Mouse (Mus musculus): ENCODE measurements at regions not wholly inside any gene's neighbourhood (a gene's known extent, or its start where the extent isn't known, plus 50 kb on each side); places are given as distances from the start of the nearest gene placed in this dataset.

DNA sequence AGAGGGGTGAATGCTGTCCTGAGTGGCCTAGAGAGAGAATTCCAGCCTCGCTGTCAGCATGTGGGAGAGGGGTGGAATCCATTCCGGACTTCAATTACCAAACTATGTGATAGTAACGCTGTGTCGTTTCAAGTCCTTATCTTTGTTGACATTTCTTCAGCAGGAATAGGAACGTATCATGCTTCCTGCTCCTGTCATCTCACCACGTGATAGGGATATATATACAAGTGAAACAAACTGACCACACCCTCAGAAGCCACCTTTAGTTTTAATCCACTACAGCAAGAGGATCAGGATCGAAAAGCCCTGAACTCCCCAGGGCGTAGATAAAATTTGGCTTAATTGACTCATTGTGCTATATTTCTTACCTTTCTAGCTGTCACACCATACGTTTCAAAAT is 431.6 kb downstream of the Ttll7 start:
- DNase-seq = no peak

DNA sequence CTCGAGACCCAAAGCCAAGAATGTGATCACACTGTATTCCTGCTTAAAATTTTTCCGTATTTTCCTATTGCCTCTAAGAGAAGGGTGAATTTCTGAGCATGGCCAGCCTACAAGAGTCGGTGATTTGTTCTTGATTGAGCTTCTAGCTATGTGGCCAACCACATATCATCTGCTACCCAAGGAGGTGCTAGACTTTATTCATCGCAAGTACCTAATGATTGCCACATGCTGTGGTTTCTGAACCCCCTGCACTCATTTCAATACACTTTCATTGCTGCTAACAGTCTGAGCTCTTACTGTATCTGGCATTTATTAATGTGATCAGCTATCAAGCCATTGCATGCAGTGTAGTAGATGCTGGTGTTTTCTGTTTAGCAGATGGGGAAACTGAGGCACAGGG is 432.2 kb downstream of the Ttll7 start:
- DNase-seq = no peak

DNA sequence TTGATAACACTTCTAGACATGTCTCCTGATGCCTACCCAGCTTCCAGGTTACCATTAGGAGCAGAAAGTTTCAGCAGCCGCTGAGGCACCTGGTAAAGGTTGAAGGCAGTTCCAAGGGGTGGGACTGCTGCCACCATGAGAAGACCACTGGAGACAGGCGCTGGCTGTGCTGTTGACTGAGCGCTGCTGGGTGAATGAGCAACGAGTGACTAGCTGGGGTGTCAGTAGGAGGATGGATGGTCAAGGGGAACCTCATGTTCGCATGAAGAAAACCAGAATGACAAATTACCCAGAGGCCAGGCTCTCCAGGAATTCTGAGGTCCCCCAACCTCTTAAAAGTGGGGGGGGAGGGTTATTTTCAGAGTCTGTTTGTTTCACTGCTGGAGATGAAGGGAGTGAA is 433.3 kb downstream of the Ttll7 start:
- no peak for DNase-seq

DNA sequence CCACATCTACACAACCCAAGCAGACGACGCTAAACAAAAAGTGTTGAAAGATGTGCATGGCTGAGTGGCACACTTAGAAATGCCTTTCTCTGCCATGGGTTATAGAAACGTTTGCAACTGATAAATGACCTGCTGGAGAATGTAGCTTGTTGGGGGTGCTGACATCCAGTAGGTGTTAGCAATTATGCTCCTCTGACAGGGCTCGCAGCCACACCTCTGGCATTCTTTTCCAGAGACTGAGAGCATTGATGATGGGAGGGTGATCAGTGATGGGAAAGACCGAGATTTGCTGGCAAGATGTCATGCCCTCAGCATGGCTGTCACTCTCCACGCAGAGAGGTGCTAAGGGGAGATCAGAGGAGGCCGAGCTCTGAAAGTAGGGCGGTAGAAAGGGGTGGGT is 435.3 kb downstream of the Ttll7 start:
- no peak for DNase-seq

DNA sequence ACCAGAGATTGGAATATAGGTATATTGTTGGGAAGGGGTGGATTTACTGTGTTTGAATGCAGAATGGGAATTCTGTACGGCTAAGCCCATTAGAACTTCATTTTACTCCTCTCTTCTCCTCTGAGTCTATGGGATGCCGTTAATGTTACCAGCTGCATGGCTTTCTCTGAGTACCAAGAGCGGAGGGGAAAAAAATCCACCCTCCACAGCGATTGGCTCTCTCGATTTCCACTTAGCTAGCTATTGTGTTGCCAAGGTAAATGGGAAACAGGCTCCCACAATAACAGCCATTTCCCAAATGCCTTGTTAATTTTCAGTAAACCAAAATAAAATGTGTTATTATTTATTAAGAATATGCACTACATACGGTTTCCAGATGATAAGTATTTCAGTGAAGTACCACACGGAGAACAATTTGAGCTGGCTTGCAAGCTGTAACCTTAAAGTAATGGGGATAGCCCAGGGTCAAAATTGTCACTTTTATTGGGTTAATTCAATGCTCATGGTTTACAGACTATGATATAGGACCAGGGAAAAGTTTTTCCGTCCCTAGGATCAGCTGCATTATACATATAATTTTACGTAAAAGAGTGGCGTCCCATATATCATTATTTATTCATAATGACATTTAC is 439.6 kb downstream of the Ttll7 start:
- DNase-seq = no peak

DNA sequence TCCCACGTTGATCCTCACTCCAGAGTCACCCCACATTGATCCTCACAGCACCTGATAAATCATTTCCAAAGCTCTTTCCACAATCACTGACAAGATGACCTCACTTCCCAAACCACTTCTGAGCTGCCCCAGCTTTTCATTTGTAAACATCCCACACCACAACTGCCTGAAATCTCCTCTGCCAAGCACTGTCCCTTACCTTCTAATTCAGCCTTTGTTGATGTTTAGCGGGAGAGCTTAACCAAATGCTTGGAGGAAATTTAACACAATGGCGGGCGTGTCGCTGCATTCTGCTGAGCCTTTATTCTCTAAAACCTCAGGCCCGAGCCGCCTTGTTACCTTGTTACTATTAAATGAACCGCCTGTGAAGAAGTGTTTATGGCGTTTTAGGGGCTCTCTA is 445.9 kb downstream of the Ttll7 start:
- DNase-seq = no peak

DNA sequence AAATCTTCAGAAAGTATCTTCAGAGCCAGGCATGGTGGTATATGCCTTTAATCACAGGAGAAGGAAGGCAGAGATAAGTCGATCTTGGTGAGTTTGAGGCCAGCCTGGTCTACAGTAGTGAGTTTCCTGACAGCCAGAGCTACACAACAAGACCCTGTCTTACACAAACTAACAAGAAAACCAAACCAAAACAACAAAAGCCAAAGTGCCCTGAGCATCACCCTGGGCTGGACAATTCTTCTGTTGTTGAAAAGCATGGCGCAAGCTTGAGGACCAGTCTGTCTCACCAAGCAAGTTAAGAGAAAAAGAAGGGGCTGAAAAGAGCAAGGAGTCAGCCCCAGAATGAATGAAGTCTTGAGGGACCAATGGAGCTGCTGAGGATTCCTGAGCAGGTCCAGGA is 473.4 kb downstream of the Ttll7 start:
- no peak for DNase-seq

DNA sequence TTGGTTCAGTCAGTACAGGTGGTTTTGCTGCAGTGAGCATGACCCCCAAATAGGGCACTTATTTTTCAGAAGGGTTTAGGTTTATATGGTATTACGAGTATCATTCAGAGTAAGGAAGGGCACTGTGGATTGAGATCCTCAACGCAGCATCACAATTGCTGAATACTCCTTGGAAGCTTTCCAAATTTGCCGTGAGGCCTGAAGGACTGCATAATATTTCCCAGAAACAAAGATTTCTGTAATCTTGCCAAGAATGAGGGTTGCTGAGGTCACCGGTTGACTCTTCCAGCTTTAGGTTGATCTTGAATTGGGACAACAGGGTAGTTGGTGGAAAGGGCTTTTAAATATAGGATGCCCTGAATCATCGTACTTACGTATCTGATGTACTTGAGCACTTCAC is 482.1 kb downstream of the Ttll7 start:
- no peak for DNase-seq

DNA sequence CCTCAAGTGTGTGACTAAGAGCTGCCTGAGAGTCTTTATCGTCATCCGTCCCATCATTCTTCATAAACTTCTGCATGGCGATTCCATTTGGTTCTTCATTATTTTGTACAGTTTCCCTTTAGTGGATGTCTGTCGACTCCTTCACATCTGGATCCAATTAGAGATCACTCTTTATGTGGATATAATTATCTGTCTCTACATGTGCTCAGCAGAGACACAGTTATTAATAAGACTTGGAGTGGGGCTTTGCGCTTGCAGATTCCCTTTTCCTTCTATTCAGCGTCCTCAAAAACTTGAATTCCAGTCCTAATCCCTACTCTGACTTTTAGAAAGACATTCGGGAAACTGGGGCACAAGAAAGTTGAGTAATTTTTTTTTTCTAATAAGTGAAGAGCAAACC is 483.1 kb downstream of the Ttll7 start:
- DNase-seq = no peak

DNA sequence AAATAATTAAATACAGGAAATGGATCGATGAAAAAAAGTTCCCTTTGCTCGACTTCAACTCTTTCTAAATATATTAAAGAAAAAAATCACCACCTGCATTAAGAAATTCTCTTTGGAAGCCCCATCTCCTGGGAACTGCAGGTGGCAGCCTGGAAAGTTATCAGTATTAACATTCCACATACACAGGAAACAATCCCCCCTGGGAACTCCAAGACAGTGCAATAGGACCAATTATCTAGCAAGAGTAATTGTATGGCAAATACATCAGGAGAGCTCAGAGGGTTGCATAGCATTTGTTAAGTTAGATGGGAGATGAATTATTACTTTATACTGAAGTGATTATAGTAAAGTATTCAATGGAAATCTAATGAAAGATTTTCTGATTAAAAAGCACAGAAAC is 487.3 kb downstream of the Ttll7 start:
- DNase-seq = no peak

DNA sequence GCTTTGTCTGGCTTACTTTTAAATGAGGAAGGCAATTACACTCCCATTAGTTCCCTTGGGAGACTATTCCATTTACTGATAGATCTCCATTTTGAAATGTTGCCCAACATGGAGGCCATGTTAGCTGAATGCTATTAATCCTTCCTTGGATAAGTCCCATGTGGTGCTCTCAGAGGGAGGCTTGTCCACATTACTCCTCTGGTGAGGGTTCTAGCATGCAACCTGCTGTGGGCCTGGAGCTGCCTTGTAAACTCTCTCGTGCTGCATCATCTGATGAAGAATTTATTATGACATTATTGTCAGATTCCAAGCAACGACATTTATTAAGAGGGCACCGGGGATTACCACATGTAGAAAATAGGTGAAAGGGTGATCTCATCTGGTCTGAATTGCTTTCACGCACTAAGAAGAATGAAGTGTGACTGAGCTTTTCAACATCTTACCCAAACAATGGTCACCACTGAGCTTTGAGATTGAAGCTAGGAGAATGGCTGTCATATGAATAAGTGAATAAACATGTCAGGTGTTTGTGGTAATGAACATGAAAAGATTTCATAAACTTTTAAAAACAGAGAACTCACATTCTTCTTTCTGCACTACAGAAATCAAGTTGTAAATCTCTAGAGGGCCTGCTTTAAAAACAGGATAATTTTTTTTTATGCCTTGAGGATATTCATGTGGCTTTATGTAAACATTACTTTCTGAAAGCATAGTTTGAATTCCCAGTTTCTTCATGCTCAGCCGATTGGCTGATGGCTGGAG is 495.3 kb downstream of the Ttll7 start:
- no peak for DNase-seq

DNA sequence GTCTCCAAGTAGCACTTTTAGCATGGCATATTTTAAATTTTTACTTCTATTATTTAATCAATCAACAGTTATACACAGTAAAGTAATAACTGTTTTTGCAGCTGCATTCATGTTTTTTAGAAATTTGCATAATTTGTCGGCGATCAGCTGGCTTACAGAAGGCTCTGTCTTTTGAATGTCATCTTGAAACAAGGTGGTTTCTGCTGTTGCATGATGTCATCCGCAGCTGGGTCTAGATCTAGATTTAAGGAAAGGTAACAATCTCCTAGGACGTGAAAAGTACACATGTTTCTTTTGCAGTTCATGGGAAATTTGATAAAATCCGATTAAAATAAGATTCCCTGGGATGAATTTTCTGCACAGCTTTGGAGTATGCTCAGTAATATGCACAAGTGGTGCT is 534.9 kb downstream of the Ttll7 start:
- no peak for DNase-seq

DNA sequence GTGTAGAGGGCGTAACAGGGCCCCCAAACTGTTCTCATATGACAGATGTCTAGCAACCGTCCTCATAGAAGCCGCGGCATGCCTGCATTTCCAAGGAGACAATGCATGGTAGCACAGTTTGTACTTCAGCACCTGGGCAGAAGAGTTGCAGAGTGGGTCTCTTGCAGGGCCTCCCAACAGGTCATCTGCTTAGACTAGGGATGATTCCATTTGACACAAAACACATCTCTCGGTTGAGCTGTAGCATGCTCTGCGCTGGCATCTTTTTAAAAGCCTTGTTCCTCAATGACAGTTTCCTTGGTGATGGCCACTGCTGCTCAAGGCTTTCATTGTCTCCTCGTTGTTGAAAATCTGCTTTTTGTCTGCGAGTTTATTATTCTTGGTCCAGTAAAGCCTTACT is 546.1 kb downstream of the Ttll7 start:
- DNase-seq = no peak

DNA sequence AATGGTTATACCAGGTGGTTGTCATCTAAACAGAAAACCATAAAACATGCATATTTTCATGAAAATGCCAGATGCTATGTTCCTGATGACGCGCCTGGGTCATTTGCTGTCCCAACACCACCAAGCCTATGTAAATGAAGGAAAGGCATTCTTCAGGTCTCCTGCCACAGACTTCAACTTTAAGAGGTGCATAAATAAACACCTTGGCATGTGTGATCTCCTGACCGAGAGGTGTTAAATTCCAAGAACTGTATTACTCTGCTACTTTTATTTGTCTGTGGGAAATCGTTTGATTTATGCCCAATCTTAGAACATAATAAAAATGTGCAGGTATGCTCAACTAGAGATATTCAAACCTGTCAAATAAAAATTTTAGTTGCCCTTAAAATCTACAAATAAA is 560.1 kb downstream of the Ttll7 start:
- DNase-seq = no peak

DNA sequence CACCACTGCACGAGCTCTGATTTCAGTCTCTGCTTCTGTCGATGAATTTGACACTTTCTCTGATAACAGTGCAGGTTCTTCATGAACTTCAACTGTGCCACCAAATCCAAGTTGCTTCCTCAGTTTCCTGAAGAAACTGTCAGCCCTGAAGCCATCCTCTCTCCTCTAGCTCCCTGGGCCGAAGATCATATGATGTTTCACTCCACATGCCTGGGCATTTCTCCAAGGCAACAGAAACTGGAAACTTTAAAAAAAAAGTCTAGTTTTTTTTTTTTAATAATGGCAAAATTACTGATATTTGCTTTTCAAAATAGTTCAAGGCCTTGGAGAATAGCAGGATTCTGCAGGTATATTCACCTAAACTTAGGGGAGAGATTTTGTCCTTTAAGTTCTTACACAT is 564.8 kb downstream of the Ttll7 start:
- no peak for DNase-seq

DNA sequence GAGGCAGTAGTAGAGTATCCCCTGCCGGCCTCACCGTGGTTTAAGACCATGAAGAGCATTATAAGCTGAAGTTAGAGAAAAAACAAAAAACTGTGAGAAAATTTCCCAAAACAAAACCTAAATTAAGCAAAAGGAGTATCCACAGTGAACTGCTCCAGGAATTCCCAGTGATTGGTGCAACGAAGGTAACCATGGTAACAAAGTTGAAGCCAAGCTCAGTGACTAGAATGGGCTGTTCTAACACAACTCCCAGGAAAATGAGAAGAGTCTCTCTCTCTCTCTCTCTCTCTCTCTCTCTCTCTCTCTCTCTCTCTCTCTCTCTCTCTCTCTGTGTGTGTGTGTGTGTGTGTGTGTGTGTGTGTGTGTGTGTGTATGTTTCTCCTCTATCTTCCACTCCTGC is 567.0 kb downstream of the Ttll7 start:
- no peak for DNase-seq

DNA sequence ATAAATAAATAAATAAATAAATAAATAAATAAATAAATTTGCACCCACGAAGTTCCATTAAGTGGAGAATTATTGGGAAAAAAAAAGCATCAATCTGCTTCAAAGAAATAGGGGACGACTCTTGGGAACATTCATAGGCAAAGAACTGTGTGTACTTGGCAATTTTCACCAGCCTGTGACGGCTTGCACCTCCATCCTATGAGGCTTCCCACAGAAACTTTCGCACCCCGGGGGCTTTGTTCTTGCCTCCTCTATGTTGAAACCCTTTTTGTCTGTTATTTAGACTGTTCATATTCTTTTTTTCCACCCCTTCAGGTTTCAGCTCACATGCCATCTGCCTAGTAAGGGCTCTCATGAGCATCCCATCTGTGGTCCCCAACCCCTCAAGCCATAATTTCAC is 570.0 kb downstream of the Ttll7 start:
- DNase-seq = no peak

DNA sequence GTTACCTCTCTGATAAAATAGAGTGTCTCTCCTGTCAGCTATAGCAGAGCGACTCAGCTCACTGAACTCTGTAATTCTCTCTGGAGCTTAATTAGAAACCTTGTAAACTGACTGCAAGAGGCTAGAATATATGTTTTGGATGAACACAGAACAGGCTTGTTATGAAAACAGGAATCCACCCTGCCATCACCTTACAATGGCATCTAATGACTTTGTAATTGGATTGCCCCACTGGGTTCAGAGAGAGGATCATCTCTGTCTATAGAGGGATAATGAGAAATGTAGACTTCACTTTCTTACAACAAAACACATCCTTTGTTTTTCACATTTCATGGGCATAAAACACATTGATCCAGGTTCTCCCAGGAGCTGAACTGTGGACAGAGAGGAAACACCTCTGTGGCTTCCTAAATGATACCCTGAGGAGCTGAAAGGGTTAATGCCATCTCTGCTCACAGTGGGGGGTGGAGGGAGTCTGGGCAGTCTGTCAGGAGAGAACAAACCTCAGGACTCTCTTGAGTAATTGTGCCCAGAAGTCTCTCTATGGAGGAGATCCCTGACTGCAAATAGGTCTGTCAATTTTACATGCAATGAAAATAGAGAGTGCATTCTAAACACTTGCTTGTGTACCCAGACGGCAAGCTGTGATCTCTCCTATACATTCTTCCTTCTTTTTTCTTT is 571.9 kb downstream of the Ttll7 start:
- DNase-seq = no peak

DNA sequence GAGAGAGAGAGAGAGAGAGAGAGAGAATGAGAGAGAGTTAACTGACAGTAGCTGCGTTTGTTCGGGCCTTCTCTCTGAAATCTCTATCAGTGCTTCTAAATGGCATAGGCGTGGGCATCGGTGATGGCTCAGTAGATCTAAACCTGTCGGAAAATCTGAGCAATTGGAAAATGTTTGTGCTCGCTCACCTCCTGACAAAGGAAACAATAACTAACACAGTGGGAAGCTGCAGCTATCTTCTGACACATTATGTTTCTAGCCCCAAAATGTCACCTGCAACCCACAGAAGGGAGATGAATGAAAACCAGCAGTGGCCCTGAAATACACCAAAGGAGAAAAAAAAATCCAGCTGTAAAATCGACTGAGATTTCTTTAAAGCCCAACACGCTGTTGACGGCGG is 576.7 kb downstream of the Ttll7 start:
- DNase-seq = no peak

DNA sequence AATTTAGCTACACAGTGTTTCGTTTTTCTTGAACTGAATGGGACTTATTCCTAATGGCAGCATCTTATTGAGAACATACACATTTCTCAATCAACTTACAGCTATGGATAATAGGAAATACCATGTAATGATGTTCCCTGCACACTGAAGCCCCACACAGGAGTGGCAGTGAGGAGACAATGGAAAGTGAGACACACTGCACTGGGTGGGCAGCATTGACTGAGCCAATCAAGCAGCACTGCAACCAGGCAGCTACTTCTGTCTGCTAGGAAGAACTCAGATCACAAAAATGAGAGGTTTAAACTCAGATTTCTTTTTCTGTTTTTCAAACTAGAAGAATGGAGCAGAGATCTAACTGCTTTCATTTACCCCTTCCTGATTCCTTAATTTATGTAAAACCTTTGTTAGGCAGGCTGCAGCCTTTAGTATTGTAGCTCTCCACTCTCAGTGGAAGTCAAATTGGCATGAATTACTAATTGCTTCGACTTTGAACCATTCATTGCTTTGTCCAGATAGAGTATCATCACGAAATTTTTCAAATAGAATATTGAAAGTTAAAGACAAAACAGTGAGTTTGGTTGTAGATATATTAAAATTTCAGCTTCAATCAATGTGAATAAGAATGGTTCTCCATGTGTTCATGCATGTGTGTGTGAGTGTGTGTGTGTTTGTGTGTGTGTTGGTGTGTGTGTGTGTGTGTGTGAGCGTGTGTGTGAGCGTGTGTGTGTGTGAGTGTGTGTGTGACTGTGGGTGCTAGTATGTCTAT is 590.9 kb downstream of the Ttll7 start:
- no peak for DNase-seq

DNA sequence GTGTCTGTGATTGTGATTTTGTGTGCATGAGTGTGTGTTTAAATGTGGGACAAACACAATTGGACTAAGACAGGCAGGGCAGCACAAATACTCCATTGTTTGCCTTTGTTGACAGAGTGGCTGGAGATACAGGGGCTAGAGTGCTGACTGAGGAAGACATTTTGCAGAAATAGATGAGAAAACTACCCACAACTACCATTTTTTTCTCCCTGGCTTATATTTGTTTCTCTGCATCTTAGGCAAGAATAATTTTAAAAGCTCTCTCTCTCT is 591.5 kb downstream of the Ttll7 start:
- DNase-seq = no peak

DNA sequence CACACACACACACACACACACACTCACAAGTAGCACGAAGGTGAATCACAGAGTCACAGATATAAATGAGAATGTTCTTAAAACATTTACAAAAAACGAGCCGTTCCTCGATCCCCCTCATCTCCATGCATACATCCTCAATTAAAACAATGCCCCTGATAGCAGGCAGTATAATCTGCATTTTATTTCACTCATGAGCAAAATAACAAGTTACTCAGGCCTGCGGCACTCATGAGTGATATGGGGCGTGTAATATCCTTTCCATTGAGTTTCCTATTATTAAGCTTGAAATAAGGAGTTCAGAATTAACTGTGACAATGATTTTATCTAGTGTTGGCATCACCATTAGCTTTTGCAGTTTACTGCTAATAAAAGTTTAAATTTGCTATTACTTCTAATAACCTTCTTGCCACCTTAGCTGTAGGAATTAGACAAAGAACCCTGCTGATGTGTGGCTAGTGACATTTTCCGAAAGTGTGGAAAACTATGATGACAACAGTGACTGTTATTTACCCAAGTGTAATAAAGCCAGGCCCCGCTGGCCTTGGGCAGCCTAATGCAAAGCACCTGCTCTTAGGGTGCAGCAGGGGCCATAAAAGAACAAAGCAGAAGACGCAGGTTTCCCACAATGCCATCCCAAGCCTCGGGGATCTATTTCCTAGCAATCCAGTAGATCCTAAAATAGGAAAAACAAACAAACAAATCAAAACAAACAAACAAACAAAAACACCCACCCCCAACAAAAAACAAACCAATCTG is 592.0 kb downstream of the Ttll7 start:
- no peak for DNase-seq
